Mouse (Mus musculus) erythroblast, embryonic 14.5 days (primary cell): ENCODE measurements around the gene Maml1.

Experiments
- GATA1 ChIP-seq: IDR thresholded peaks from 2 replicates; pipeline ENCODE4 v1.6.1; 2012; ENCODE audit warnings: low read length, inconsistent platforms, mixed read lengths
- TAL1 ChIP-seq: IDR thresholded peaks from 3 replicates; pipeline ENCODE4 v1.6.1; 2012; ENCODE audit warnings: low read length, inconsistent platforms, mixed read lengths

GRCm38 (mm10) chr11:50248473-50249171, 43.5 kb downstream of the Maml1 start:
- TF ChIP-seq TAL1 (no peak), GATA1 (no peak)
